Mouse (Mus musculus) brain, embryonic 14.5 days (tissue): ENCODE results near the gene Grip2. TPM values are rescaled to one million over a fixed set of nuclear protein-coding genes. Genes with fewer than 3 reads are reported as not detected.

ENCODE experiments used
- DNase-seq: peaks from one replicate; pipeline ENCODE4 v3.0.0-alpha.2; 2011; ENCODE audit warnings: low read depth
- CTCF ChIP-seq: fragments of 200-500 bp; IDR thresholded peaks from 2 replicates; pipeline ENCODE4 v1.5.1; 2012; ENCODE audit warnings: inconsistent platforms, mild to moderate bottlenecking, moderate library complexity, borderline replicate concordance; ENCODE audit not compliant: insufficient read depth, insufficient read length; ENCODE audit errors: extremely low read depth
- POLR2A ChIP-seq: fragments of 200-500 bp; IDR thresholded peaks from 2 replicates; pipeline ENCODE4 v1.6.1; 2012; ENCODE audit warnings: mild to moderate bottlenecking, inconsistent platforms, borderline replicate concordance; ENCODE audit not compliant: poor library complexity, insufficient read depth, insufficient read length, severe bottlenecking; ENCODE audit errors: extremely low read depth
- polyA plus RNA-seq: library from polyadenylated mRNA; depleted of rRNA; stranded (reverse); fragments of >200 nt; gene quantifications from 2 replicates; pipeline ENCODE4 v1.2.3, GENCODE M21; 2012; rRNA removed

Gene Grip2
- polyA plus RNA-seq, 1 experiment, result 21.0 TPM

DNA sequence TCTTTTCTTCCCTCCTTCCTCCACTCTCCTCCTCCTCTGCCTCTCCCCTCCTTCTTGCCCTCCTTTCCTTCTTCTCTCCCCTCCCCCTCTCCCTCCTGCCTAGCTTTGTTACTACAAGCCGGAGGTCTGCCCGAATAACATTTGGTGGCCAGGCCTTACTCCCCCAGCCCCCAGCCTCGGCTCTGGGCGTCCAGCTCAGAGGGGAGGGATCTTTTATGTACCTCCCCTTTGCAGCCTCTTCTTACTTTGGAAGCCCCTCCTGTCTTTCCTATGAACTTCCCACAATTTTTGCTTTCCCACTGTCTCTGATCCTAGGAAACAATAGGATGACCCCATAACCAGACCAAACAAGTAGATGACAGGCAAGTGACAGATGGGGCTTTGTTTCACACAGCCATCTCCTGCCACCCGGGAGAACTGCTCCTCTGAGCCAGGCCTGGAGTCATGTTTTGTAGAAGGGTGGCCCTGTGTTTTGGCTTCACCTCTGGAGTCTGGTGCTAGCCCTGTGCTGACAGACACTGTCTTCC, 113.6 kb downstream of the Grip2 start:
- peak; percentile 49 for DNase-seq
- TF ChIP-seq CTCF (no peak), POLR2A (no peak)

- DNase-seq, result peak; percentile 43
Measured at GRCm38 (mm10) chr6:91712855-91713331, 114.2 kb downstream of the Grip2 start.

GRCm38 (mm10) chr6:91712097-91712854, 114.8 kb downstream of the Grip2 start:
- TF ChIP-seq POLR2A (no peak), CTCF (no peak)

More at GRCm38 (mm10) chr6:91712855-91713331, 114.2 kb downstream of the Grip2 start:
- no peak for TF ChIP-seq CTCF
- TF ChIP-seq POLR2A, result no peak

More at GRCm38 (mm10) chr6:91712097-91712854, 114.8 kb downstream of the Grip2 start:
- no peak for DNase-seq

Other genes starting within 250 kb of the Grip2 start
- 67.2 and 96.3 TPM in 2 replicates for gene Slc6a6, start 143.2 kb downstream of the Grip2 start, polyA plus RNA-seq
- gene Ccdc174, start 50.8 kb upstream of the Grip2 start, polyA plus RNA-seq, result 17.9 and 20.5 TPM in 2 replicates
- 2.9 and 4.4 TPM in 2 replicates for gene 4930590J08Rik, start 75.6 kb upstream of the Grip2 start, polyA plus RNA-seq
- gene Fgd5, start 151.6 kb upstream of the Grip2 start, polyA plus RNA-seq, result 7.9 and 16.9 TPM in 2 replicates